Mouse (Mus musculus): ENCODE measurements around the gene Map4k4. TPM values are rescaled to one million over a fixed set of nuclear protein-coding genes. Genes with fewer than 3 reads are reported as not detected.

The Map4k4 gene
- polyA plus RNA-seq, 1 experiment from 2014 or later: 2.2 TPM

- Histone ChIP-seq H3K9ac (ENCODE audit: low read depth, low read length) (no peak overlapping the region), H3K4me1 (ENCODE audit: control insufficient read depth, low read depth, low read length) (no peaks in the 10 kb centered on the region), H3K4me3 (ENCODE audit: low read depth, low read length) (no peak overlapping the region), H3K27ac (ENCODE audit: low read length) (no peak overlapping the region), H3K4me2 (ENCODE audit: low read depth, low read length) (no peak overlapping the region), H3K9me3 (replicated peaks; ENCODE audit: control insufficient read depth, low read length) (no peaks in the 10 kb centered on the region), H3K27me3 (ENCODE audit: control insufficient read depth, insufficient read depth, low read depth, low read length) (no peaks in the 10 kb centered on the region), H3K36me3 (ENCODE audit: control insufficient read depth, insufficient read depth) (no peaks in the 10 kb centered on the region)
- no peak for ATAC-seq (ENCODE audit: low read depth)
- 57% methylated on average over 4 of the region's 4 CpGs for WGBS (ENCODE audit: insufficient replicate concordance)
Measured at GRCm38 (mm10) chr1:40033315-40033714, 132.6 kb downstream of the Map4k4 start.

DNA sequence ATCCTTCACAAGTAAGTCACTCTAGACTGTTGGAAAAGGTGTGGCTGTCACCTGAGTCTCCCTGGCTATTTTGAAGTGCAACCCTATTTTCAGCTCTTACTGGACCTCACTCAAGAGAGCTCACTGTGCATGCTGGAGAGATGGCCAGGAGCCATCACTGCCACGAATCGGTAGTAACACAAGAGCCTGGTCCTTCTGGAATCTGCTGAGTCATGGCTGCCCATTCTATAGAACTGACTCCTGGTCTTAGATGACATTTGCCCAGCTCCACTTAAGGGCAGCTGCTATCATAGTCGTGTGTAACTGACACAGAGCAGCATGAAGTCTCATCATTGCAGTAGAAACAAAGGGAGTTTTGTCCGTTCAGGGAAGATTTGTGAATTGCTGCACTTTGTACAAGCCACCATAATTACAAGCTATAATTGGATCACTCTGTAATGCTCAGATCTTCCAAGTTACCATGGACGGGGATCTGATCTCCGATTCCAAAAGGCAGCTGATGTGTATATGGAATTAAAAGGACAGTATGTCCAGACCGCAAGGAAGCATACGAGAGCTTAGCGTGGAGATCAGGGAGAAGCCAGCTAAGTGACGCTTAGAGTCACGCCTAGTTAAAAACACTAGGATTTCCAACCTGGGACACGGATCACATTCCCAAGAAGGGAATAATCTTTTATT is 133.2 kb downstream of the Map4k4 start:
- H3K36me3 ChIP-seq (ENCODE audit: control insufficient read depth, insufficient read depth): no peaks in the 10 kb centered on the region
- no peak overlapping the region for H3K27ac ChIP-seq (ENCODE audit: low read length)
- no peak overlapping the region for H3K4me3 ChIP-seq (ENCODE audit: low read depth, low read length)
- no peaks in the 10 kb centered on the region for H3K27me3 ChIP-seq (ENCODE audit: control insufficient read depth, insufficient read depth, low read depth, low read length)
- no peak overlapping the region for H3K4me2 ChIP-seq (ENCODE audit: low read depth, low read length)
- WGBS (ENCODE audit: insufficient replicate concordance): 63% methylated on average over 12 of the region's 12 CpGs
- no peak for ATAC-seq (ENCODE audit: low read depth)
- no peaks in the 10 kb centered on the region for H3K4me1 ChIP-seq (ENCODE audit: control insufficient read depth, low read depth, low read length)
- H3K9me3 ChIP-seq (replicated peaks; ENCODE audit: control insufficient read depth, low read length): no peaks in the 10 kb centered on the region
- H3K9ac ChIP-seq (ENCODE audit: low read depth, low read length): no peak overlapping the region

GRCm38 (mm10) chr1:40037831-40038230 is 137.1 kb downstream of the Map4k4 start:
- no peak overlapping the region for H3K9ac ChIP-seq (ENCODE audit: low read depth, low read length)
- no peaks in the 10 kb centered on the region for H3K36me3 ChIP-seq (ENCODE audit: control insufficient read depth, insufficient read depth)
- H3K27ac ChIP-seq (ENCODE audit: low read length): no peak overlapping the region
- WGBS (ENCODE audit: insufficient replicate concordance): 48% methylated on average over 6 of the region's 6 CpGs
- H3K9me3 ChIP-seq (replicated peaks; ENCODE audit: control insufficient read depth, low read length): no peaks in the 10 kb centered on the region
- H3K27me3 ChIP-seq (ENCODE audit: control insufficient read depth, insufficient read depth, low read depth, low read length): no peaks in the 10 kb centered on the region
- no peak for ATAC-seq (ENCODE audit: low read depth)
- no peaks in the 10 kb centered on the region for H3K4me1 ChIP-seq (ENCODE audit: control insufficient read depth, low read depth, low read length)
- H3K4me2 ChIP-seq (ENCODE audit: low read depth, low read length): no peak overlapping the region
- H3K4me3 ChIP-seq (ENCODE audit: low read depth, low read length): no peak overlapping the region

- Histone ChIP-seq H3K4me3 (ENCODE audit: low read depth, low read length) (no peak overlapping the region), H3K27ac (ENCODE audit: low read length) (peak overlapping the region; percentile 6; the same call in 1 of the 2 replicates), H3K9me3 (replicated peaks; ENCODE audit: control insufficient read depth, low read length) (no peaks in the 10 kb centered on the region), H3K36me3 (ENCODE audit: control insufficient read depth, insufficient read depth) (no peaks in the 10 kb centered on the region), H3K9ac (ENCODE audit: low read depth, low read length) (no peak overlapping the region), H3K27me3 (ENCODE audit: control insufficient read depth, insufficient read depth, low read depth, low read length) (no peaks in the 10 kb centered on the region), H3K4me2 (ENCODE audit: low read depth, low read length) (no peak overlapping the region), H3K4me1 (ENCODE audit: control insufficient read depth, low read depth, low read length) (no peaks in the 10 kb centered on the region)
- WGBS (ENCODE audit: insufficient replicate concordance): 16% methylated on average over 6 of the region's 6 CpGs
- no peak for ATAC-seq (ENCODE audit: low read depth)
Measured at GRCm38 (mm10) chr1:40045686-40046085, 145.0 kb downstream of the Map4k4 start.

DNA sequence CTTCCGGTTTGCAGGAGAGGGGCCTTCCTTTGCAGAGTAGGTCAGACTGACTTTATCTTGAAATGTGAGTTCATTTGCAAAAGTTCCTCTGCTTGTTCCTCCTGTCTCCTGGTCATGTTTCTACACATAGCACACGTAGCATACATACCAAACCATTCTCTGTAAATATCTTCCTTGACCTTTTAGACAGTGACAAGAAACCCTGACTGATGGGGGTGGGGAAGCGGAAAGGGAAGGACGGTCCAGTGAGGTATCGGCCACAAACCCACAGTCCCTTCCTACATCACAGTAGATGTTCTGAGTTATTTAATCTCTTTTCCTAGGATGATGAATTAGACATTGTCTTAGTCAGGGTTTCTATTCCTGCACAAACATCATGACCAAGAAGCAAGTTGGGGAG is 145.9 kb downstream of the Map4k4 start:
- Histone ChIP-seq H3K4me3 (ENCODE audit: low read depth, low read length) (no peak overlapping the region), H3K4me1 (ENCODE audit: control insufficient read depth, low read depth, low read length) (no peaks in the 10 kb centered on the region), H3K27ac (ENCODE audit: low read length) (no peak overlapping the region), H3K9ac (ENCODE audit: low read depth, low read length) (no peak overlapping the region), H3K36me3 (ENCODE audit: control insufficient read depth, insufficient read depth) (no peaks in the 10 kb centered on the region), H3K4me2 (ENCODE audit: low read depth, low read length) (no peak overlapping the region), H3K27me3 (ENCODE audit: control insufficient read depth, insufficient read depth, low read depth, low read length) (no peaks in the 10 kb centered on the region), H3K9me3 (replicated peaks; ENCODE audit: control insufficient read depth, low read length) (no peaks in the 10 kb centered on the region)
- ATAC-seq (ENCODE audit: low read depth): no peak
- WGBS (ENCODE audit: insufficient replicate concordance): 30% methylated on average over 5 of the region's 5 CpGs

DNA sequence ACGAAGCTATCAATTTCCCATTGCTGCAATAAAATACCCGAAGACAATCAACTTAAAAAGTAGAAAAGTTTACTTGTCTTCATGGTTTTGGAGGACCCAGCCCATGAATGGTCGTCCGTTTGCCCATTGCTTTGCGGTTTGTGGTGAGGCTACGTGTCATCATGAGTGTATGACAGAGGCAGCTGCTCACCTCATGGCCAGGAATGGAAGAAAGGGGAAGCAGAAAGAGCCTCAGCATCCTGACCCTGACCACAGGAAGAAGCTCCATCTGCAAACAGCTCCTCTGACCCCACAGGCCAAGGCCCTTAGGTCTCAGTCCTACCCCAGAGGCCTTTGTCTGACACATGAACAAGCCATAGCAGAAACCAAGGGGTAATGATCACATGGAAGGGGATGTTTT is 150.4 kb downstream of the Map4k4 start:
- Histone ChIP-seq H3K27me3 (ENCODE audit: control insufficient read depth, insufficient read depth, low read depth, low read length) (no peaks in the 10 kb centered on the region), H3K36me3 (ENCODE audit: control insufficient read depth, insufficient read depth) (no peaks in the 10 kb centered on the region), H3K4me1 (ENCODE audit: control insufficient read depth, low read depth, low read length) (no peaks in the 10 kb centered on the region), H3K9me3 (replicated peaks; ENCODE audit: control insufficient read depth, low read length) (no peaks in the 10 kb centered on the region), H3K4me2 (ENCODE audit: low read depth, low read length) (no peak overlapping the region), H3K9ac (ENCODE audit: low read depth, low read length) (no peak overlapping the region), H3K27ac (ENCODE audit: low read length) (no peak overlapping the region), H3K4me3 (ENCODE audit: low read depth, low read length) (no peak overlapping the region)
- WGBS (ENCODE audit: insufficient replicate concordance): 30% methylated on average over 6 of the region's 6 CpGs
- peak; percentile 37; the same call in 1 of the 2 replicates for ATAC-seq (ENCODE audit: low read depth)

DNA sequence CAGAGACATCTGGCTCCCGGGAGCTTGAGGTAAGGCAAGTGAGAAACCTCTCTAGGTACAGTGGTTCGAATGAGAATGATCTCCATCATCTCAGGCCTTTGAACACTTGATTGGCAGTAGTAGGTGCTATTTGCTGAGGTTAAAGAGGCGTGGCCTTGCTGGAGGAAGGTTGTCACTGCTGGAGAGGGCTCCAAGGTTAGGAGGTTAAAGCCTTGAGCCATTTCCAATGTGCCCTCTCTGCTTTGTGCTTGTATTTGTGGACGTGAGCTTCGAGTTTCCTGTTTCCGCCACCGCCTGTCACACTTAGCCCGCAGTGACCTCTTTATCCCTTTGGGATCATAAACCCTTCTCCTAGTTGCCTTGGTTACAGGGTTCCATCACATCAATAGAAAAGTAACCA is 151.4 kb downstream of the Map4k4 start:
- H3K4me3 ChIP-seq (ENCODE audit: low read depth, low read length): no peak overlapping the region
- no peaks in the 10 kb centered on the region for H3K4me1 ChIP-seq (ENCODE audit: control insufficient read depth, low read depth, low read length)
- no peaks in the 10 kb centered on the region for H3K36me3 ChIP-seq (ENCODE audit: control insufficient read depth, insufficient read depth)
- no peak overlapping the region for H3K4me2 ChIP-seq (ENCODE audit: low read depth, low read length)
- WGBS (ENCODE audit: insufficient replicate concordance): 54% methylated on average over 8 of the region's 8 CpGs
- H3K27me3 ChIP-seq (ENCODE audit: control insufficient read depth, insufficient read depth, low read depth, low read length): no peaks in the 10 kb centered on the region
- H3K9me3 ChIP-seq (replicated peaks; ENCODE audit: control insufficient read depth, low read length): no peaks in the 10 kb centered on the region
- no peak overlapping the region for H3K27ac ChIP-seq (ENCODE audit: low read length)
- H3K9ac ChIP-seq (ENCODE audit: low read depth, low read length): no peak overlapping the region
- ATAC-seq (ENCODE audit: low read depth): no peak

DNA sequence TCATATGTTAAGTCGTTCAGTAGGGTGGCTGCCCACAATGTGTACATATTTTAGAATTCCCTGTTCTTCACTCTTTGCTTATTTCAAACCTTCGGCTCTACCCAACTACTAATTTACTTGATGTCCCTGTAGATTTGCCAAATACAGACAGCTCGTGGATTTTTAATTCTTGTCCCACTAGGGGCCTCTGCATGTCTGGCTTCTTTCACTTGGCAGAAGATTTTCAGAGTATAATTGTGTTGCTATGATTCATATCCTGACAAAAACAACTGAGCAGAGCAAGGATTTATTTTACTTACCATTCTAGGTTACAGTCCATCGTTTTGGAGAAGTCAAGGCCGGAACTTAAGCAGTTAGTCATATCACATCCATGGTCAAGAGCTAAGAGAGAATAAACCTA is 152.4 kb downstream of the Map4k4 start:
- ATAC-seq (ENCODE audit: low read depth): no peak
- 66% methylated on average over 5 of the region's 5 CpGs for WGBS (ENCODE audit: insufficient replicate concordance)
- Histone ChIP-seq H3K27me3 (ENCODE audit: control insufficient read depth, insufficient read depth, low read depth, low read length) (no peaks in the 10 kb centered on the region), H3K4me3 (ENCODE audit: low read depth, low read length) (no peak overlapping the region), H3K9ac (ENCODE audit: low read depth, low read length) (no peak overlapping the region), H3K9me3 (replicated peaks; ENCODE audit: control insufficient read depth, low read length) (no peaks in the 10 kb centered on the region), H3K27ac (ENCODE audit: low read length) (no peak overlapping the region), H3K4me2 (ENCODE audit: low read depth, low read length) (no peak overlapping the region), H3K36me3 (ENCODE audit: control insufficient read depth, insufficient read depth) (no peaks in the 10 kb centered on the region), H3K4me1 (ENCODE audit: control insufficient read depth, low read depth, low read length) (no peaks in the 10 kb centered on the region)

DNA sequence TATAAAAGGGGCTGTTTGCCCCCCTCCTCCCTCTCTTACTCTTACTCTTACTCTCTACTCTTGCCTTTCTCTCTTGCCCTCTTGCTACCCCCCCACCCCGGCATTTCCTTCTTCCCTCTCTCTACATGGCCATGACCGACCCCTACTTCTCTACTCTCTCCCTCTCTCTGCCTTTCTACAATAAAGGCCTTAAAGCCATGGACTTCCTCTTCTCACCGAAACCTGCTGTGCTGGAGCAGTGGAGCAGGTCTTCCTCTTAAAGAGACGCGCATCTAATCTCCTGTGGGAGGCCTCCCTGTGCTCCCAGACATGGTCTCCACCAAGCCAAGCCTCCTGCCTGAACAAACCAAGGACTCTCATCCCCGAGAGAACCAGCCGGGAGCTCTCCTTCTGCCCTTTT is 154.3 kb downstream of the Map4k4 start:
- Histone ChIP-seq H3K4me1 (ENCODE audit: control insufficient read depth, low read depth, low read length) (no peaks in the 10 kb centered on the region), H3K9ac (ENCODE audit: low read depth, low read length) (no peak overlapping the region), H3K4me3 (ENCODE audit: low read depth, low read length) (no peak overlapping the region), H3K36me3 (ENCODE audit: control insufficient read depth, insufficient read depth) (no peaks in the 10 kb centered on the region), H3K27ac (ENCODE audit: low read length) (no peak overlapping the region), H3K27me3 (ENCODE audit: control insufficient read depth, insufficient read depth, low read depth, low read length) (no peaks in the 10 kb centered on the region), H3K9me3 (replicated peaks; ENCODE audit: control insufficient read depth, low read length) (no peaks in the 10 kb centered on the region), H3K4me2 (ENCODE audit: low read depth, low read length) (no peak overlapping the region)
- WGBS (ENCODE audit: insufficient replicate concordance): 45% methylated on average over 7 of the region's 7 CpGs
- ATAC-seq (ENCODE audit: low read depth): no peak
